Mouse (Mus musculus): ENCODE measurements at regions not wholly inside any gene's neighbourhood (a gene's known extent, or its start where the extent isn't known, plus 50 kb on each side); places are given as distances from the start of the nearest gene placed in this dataset.

GRCm38 (mm10) chr5:106200631-106201030, 257.3 kb downstream of the Barhl2 start:
- no peak overlapping the region for H3K4me2 ChIP-seq
- no peak for ATAC-seq (ENCODE audit: low FRiP score)
- peaks cover 4% of the 10 kb centered on the region; the same call in 1 of the 2 replicates for H3K4me1 ChIP-seq (ENCODE audit: control insufficient read depth, insufficient read depth, low read length)
- DNase-seq (ENCODE audit: low spot score, missing footprints) = no peak
- H3K4me3 ChIP-seq (ENCODE audit: low read depth, low read length) = no peak overlapping the region
- H3K9me3 ChIP-seq (ENCODE audit: control insufficient read depth, low read length) = no peaks in the 10 kb centered on the region
- no peaks in the 10 kb centered on the region for H3K27me3 ChIP-seq (ENCODE audit: control insufficient read depth, insufficient read depth, low read length)
- H3K9ac ChIP-seq (ENCODE audit: low read length) = no peak overlapping the region
- WGBS = 87% methylated on average over 16 of the region's 16 CpGs
- no peak overlapping the region for H3K27ac ChIP-seq (ENCODE audit: low read depth, low read length)
- H3K36me3 ChIP-seq (ENCODE audit: control insufficient read depth, insufficient read depth, low read length) = no peaks in the 10 kb centered on the region

- H3K4me3 ChIP-seq (ENCODE audit: low read depth, low read length) = no peak overlapping the region
- no peak for ATAC-seq (ENCODE audit: low FRiP score)
- H3K9ac ChIP-seq (ENCODE audit: low read length) = no peak overlapping the region
- H3K4me2 ChIP-seq = no peak overlapping the region
- H3K4me1 ChIP-seq (ENCODE audit: control insufficient read depth, insufficient read depth, low read length) = no peaks in the 10 kb centered on the region
- DNase-seq (ENCODE audit: low spot score, missing footprints) = no peak
- 86% methylated on average over 3 of the region's 3 CpGs for WGBS
- no peaks in the 10 kb centered on the region for H3K36me3 ChIP-seq (ENCODE audit: control insufficient read depth, insufficient read depth, low read length)
- H3K27ac ChIP-seq (ENCODE audit: low read depth, low read length) = no peak overlapping the region
- no peaks in the 10 kb centered on the region for H3K9me3 ChIP-seq (ENCODE audit: control insufficient read depth, low read length)
- no peaks in the 10 kb centered on the region for H3K27me3 ChIP-seq (ENCODE audit: control insufficient read depth, insufficient read depth, low read length)
These were observed 258.9 kb downstream of the Barhl2 start for GRCm38 (mm10) chr5:106199061-106199460.

- H3K4me3 ChIP-seq (ENCODE audit: low read depth, low read length) = no peak overlapping the region
- 88% methylated on average over 11 of the region's 11 CpGs for WGBS
These were observed 266.8 kb downstream of the Barhl2 start for GRCm38 (mm10) chr5:106191141-106191540.

GRCm38 (mm10) chr5:106181726-106182125, 276.2 kb downstream of the Barhl2 start:
- H3K4me3 ChIP-seq (ENCODE audit: low read depth, low read length) = no peak overlapping the region
- WGBS = 91% methylated on average over 23 of the region's 23 CpGs

More at GRCm38 (mm10) chr5:106191141-106191540, 266.8 kb downstream of the Barhl2 start:
- DNase-seq (ENCODE audit: low spot score, missing footprints) (no peak), ATAC-seq (ENCODE audit: low FRiP score) (no peak)
- Histone ChIP-seq H3K27me3 (ENCODE audit: control insufficient read depth, insufficient read depth, low read length) (no peaks in the 10 kb centered on the region), H3K9ac (ENCODE audit: low read length) (no peak overlapping the region), H3K9me3 (ENCODE audit: control insufficient read depth, low read length) (no peaks in the 10 kb centered on the region), H3K4me1 (ENCODE audit: control insufficient read depth, insufficient read depth, low read length) (no peaks in the 10 kb centered on the region), H3K36me3 (ENCODE audit: control insufficient read depth, insufficient read depth, low read length) (no peaks in the 10 kb centered on the region), H3K27ac (ENCODE audit: low read depth, low read length) (no peak overlapping the region), H3K4me2 (no peak overlapping the region)

GRCm38 (mm10) chr5:106172162-106172561, 285.8 kb downstream of the Barhl2 start:
- H3K4me3 ChIP-seq (ENCODE audit: low read depth, low read length) = no peak overlapping the region
- H3K27me3 ChIP-seq (ENCODE audit: control insufficient read depth, insufficient read depth, low read length) = no peaks in the 10 kb centered on the region
- no peak overlapping the region for H3K4me2 ChIP-seq
- H3K27ac ChIP-seq (ENCODE audit: low read depth, low read length) = no peak overlapping the region
- ATAC-seq (ENCODE audit: low FRiP score) (no peak), DNase-seq (ENCODE audit: low spot score, missing footprints) (no peak)
- H3K9me3 ChIP-seq (ENCODE audit: control insufficient read depth, low read length) = no peaks in the 10 kb centered on the region
- WGBS = 14% methylated on average over 3 of the region's 3 CpGs
- no peaks in the 10 kb centered on the region for H3K4me1 ChIP-seq (ENCODE audit: control insufficient read depth, insufficient read depth, low read length)
- no peaks in the 10 kb centered on the region for H3K36me3 ChIP-seq (ENCODE audit: control insufficient read depth, insufficient read depth, low read length)
- no peak overlapping the region for H3K9ac ChIP-seq (ENCODE audit: low read length)

More at GRCm38 (mm10) chr5:106181726-106182125, 276.2 kb downstream of the Barhl2 start:
- ATAC-seq (ENCODE audit: low FRiP score) = no peak
- H3K27ac ChIP-seq (ENCODE audit: low read depth, low read length) = no peak overlapping the region
- H3K9me3 ChIP-seq (ENCODE audit: control insufficient read depth, low read length) = no peaks in the 10 kb centered on the region
- no peak overlapping the region for H3K4me2 ChIP-seq
- H3K27me3 ChIP-seq (ENCODE audit: control insufficient read depth, insufficient read depth, low read length) = no peaks in the 10 kb centered on the region
- H3K36me3 ChIP-seq (ENCODE audit: control insufficient read depth, insufficient read depth, low read length) = no peaks in the 10 kb centered on the region
- DNase-seq (ENCODE audit: low spot score, missing footprints) = no peak
- no peaks in the 10 kb centered on the region for H3K4me1 ChIP-seq (ENCODE audit: control insufficient read depth, insufficient read depth, low read length)
- H3K9ac ChIP-seq (ENCODE audit: low read length) = no peak overlapping the region

- Histone ChIP-seq H3K9ac (ENCODE audit: low read length) (no peak overlapping the region), H3K4me3 (ENCODE audit: low read depth, low read length) (no peak overlapping the region), H3K9me3 (ENCODE audit: control insufficient read depth, low read length) (no peaks in the 10 kb centered on the region), H3K36me3 (ENCODE audit: control insufficient read depth, insufficient read depth, low read length) (no peaks in the 10 kb centered on the region), H3K27ac (ENCODE audit: low read depth, low read length) (no peak overlapping the region), H3K27me3 (ENCODE audit: control insufficient read depth, insufficient read depth, low read length) (no peaks in the 10 kb centered on the region), H3K4me2 (no peak overlapping the region), H3K4me1 (ENCODE audit: control insufficient read depth, insufficient read depth, low read length) (no peaks in the 10 kb centered on the region)
- DNase-seq (ENCODE audit: low spot score, missing footprints) (no peak), ATAC-seq (ENCODE audit: low FRiP score) (no peak)
- WGBS = 94% methylated on average over 4 of the region's 4 CpGs
These were observed 287.6 kb downstream of the Barhl2 start for GRCm38 (mm10) chr5:106170405-106170804.

GRCm38 (mm10) chr5:106167556-106167955, 290.4 kb downstream of the Barhl2 start:
- Histone ChIP-seq H3K4me3 (ENCODE audit: low read depth, low read length) (no peak overlapping the region), H3K4me1 (ENCODE audit: control insufficient read depth, insufficient read depth, low read length) (no peaks in the 10 kb centered on the region), H3K27ac (ENCODE audit: low read depth, low read length) (no peak overlapping the region), H3K9me3 (ENCODE audit: control insufficient read depth, low read length) (no peaks in the 10 kb centered on the region), H3K4me2 (no peak overlapping the region), H3K27me3 (ENCODE audit: control insufficient read depth, insufficient read depth, low read length) (no peaks in the 10 kb centered on the region), H3K36me3 (ENCODE audit: control insufficient read depth, insufficient read depth, low read length) (no peaks in the 10 kb centered on the region), H3K9ac (ENCODE audit: low read length) (no peak overlapping the region)
- ATAC-seq (ENCODE audit: low FRiP score) (no peak), DNase-seq (ENCODE audit: low spot score, missing footprints) (no peak)
- WGBS = 83% methylated on average over 11 of the region's 11 CpGs

- no peak overlapping the region for H3K27ac ChIP-seq (ENCODE audit: low read depth, low read length)
- H3K4me2 ChIP-seq = no peak overlapping the region
- no peaks in the 10 kb centered on the region for H3K4me1 ChIP-seq (ENCODE audit: control insufficient read depth, insufficient read depth, low read length)
- H3K4me3 ChIP-seq (ENCODE audit: low read depth, low read length) = no peak overlapping the region
- no peaks in the 10 kb centered on the region for H3K36me3 ChIP-seq (ENCODE audit: control insufficient read depth, insufficient read depth, low read length)
- DNase-seq (ENCODE audit: low spot score, missing footprints) (no peak), ATAC-seq (ENCODE audit: low FRiP score) (no peak)
- H3K9ac ChIP-seq (ENCODE audit: low read length) = no peak overlapping the region
- H3K9me3 ChIP-seq (ENCODE audit: control insufficient read depth, low read length) = no peaks in the 10 kb centered on the region
- whole genome bisulfite sequencing = 77% methylated on average over 5 of the region's 5 CpGs
- no peaks in the 10 kb centered on the region for H3K27me3 ChIP-seq (ENCODE audit: control insufficient read depth, insufficient read depth, low read length)
These were observed 289.9 kb downstream of the Zfp326 start for GRCm38 (mm10) chr5:106166266-106166665.

- Histone ChIP-seq H3K27ac (ENCODE audit: low read depth, low read length) (no peak overlapping the region), H3K9me3 (ENCODE audit: control insufficient read depth, low read length) (no peaks in the 10 kb centered on the region), H3K4me2 (no peak overlapping the region), H3K4me3 (ENCODE audit: low read depth, low read length) (no peak overlapping the region), H3K27me3 (ENCODE audit: control insufficient read depth, insufficient read depth, low read length) (no peaks in the 10 kb centered on the region), H3K4me1 (ENCODE audit: control insufficient read depth, insufficient read depth, low read length) (no peaks in the 10 kb centered on the region), H3K36me3 (ENCODE audit: control insufficient read depth, insufficient read depth, low read length) (no peaks in the 10 kb centered on the region), H3K9ac (ENCODE audit: low read length) (no peak overlapping the region)
- 89% methylated on average over 8 of the region's 8 CpGs for whole genome bisulfite sequencing
- ATAC-seq (ENCODE audit: low FRiP score) (no peak), DNase-seq (ENCODE audit: low spot score, missing footprints) (no peak)
These were observed 287.8 kb downstream of the Zfp326 start for GRCm38 (mm10) chr5:106164190-106164589.

Measured in midbrain, embryonic 11.5 days (tissue).